Mouse (Mus musculus): Measurements from ENCODE around the gene Plppr3.
"Not testable (repeated sequence)": the region's sequence is repeated elsewhere in the genome, so short reads cannot be mapped to it uniquely, and the experiment has no call there.

- not testable (repeated sequence) for TF ChIP-seq CTCF (IDR thresholded peaks at IDR 0.05; ENCODE audit: extremely low read depth, insufficient read depth, insufficient read length, insufficient replicate concordance); POLR2A (IDR thresholded peaks at IDR 0.05; ENCODE audit: low read depth, low read length)
These were observed 10.5 kb upstream of the Plppr3 start for GRCm38 (mm10) chr10:79884938-79885337.

Measured in spleen, adult 2 months (tissue).